Mouse (Mus musculus): ENCODE measurements at regions not wholly inside any gene's neighbourhood (a gene's known extent, or its start where the extent isn't known, plus 50 kb on each side); places are given as distances from the start of the nearest gene placed in this dataset.

DNA sequence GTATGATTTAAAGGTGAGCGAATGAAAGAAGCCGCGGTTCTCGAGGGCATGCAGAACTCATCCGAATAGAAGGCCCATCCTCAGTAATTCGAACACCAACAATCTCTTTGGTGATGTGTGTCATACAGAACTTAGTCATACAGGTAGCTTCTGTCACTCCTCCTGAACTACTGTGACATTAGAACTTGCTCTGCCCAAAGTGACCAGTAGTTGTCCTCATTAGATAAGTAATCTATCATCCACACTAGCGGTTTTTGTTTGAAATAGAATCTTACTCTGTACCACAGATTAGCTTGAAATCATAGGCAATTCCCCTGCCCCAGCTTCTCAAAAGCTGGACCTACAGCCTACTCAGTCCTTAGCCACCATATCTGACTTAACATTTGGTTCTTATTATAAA is 149.8 kb upstream of the Crim1 start:
- WGBS = 87% methylated on average over 7 of the region's 7 CpGs
- DNase-seq = no peak

DNA sequence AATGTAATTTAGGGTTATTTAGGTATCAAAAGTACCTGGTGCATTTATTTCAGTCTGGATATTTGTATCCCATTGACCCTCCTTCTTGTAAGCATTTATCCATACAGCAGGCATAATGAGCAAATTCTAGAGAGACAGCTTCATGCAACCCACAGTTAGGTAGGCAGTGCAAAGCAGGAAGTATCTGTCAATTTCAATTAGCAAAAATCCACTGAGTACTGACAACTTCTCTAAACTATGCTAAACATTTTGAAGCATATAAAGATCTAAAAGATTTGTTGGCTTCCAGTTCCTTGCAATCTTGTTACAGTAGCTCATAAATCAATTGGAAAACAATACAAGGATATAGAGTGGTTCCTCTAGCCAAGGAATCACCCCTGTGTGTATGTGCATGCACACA is 124.2 kb upstream of the Crim1 start:
- no peak overlapping the region for H3K4me3 ChIP-seq (ENCODE audit: insufficient read depth, low read depth, low read length)

More for the DNA sequence above, 149.8 kb upstream of the Crim1 start:
- H3K4me3 ChIP-seq (ENCODE audit: insufficient read depth, low read depth, low read length) = no peak overlapping the region
- H3K27ac ChIP-seq (ENCODE audit: insufficient read depth, low read depth, low read length) = no peak overlapping the region
- TF ChIP-seq CTCF (conservative IDR thresholded peaks at IDR 0.05; ENCODE audit: insufficient read depth, insufficient read length, low read depth, low read length) (no peak), POLR2A (IDR thresholded peaks at IDR 0.05; ENCODE audit: low read depth, low read length) (no peak)
- no peaks in the 10 kb centered on the region for H3K27me3 ChIP-seq (replicated peaks; ENCODE audit: control insufficient read depth, insufficient read depth, low read length)
- H3K36me3 ChIP-seq (ENCODE audit: control insufficient read depth, insufficient read depth, low read length) = no peaks in the 10 kb centered on the region
- no peaks in the 10 kb centered on the region for H3K4me1 ChIP-seq (ENCODE audit: control insufficient read depth, insufficient read depth, low read length)

DNA sequence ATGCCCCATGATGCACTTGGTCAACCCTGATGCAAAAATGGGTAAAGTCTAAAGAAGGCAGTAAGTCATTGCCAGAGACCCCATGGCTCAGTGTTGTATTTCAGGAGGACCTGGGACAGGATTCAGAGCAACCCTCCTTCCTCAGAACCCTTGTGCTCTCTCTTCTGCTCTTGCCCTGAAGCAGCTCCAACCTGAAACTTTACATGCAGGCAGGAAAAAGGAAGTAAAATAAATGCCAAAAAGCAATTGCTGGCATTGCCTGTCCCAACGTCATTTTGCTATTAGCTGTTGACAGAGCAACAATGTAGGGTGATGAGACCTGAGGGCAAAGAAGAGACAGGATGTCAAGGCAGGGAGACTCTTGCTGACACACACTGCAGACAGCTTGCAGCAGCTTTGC is 121.7 kb upstream of the Crim1 start:
- no peak overlapping the region for H3K27ac ChIP-seq (ENCODE audit: insufficient read depth, low read depth, low read length)
- H3K36me3 ChIP-seq (ENCODE audit: control insufficient read depth, insufficient read depth, low read length) = no peaks in the 10 kb centered on the region
- TF ChIP-seq POLR2A (IDR thresholded peaks at IDR 0.05; ENCODE audit: low read depth, low read length) (no peak), CTCF (conservative IDR thresholded peaks at IDR 0.05; ENCODE audit: insufficient read depth, insufficient read length, low read depth, low read length) (no peak)
- no peaks in the 10 kb centered on the region for H3K27me3 ChIP-seq (replicated peaks; ENCODE audit: control insufficient read depth, insufficient read depth, low read length)
- H3K4me1 ChIP-seq (ENCODE audit: control insufficient read depth, insufficient read depth, low read length) = no peaks in the 10 kb centered on the region
- no peak overlapping the region for H3K4me3 ChIP-seq (ENCODE audit: insufficient read depth, low read depth, low read length)
- 26% methylated on average over 1 of the region's 1 CpGs for WGBS
- no peak for DNase-seq

More for the DNA sequence above, 124.2 kb upstream of the Crim1 start:
- no peaks in the 10 kb centered on the region for H3K36me3 ChIP-seq (ENCODE audit: control insufficient read depth, insufficient read depth, low read length)
- no peak overlapping the region for H3K27ac ChIP-seq (ENCODE audit: insufficient read depth, low read depth, low read length)
- DNase-seq = no peak
- H3K27me3 ChIP-seq (replicated peaks; ENCODE audit: control insufficient read depth, insufficient read depth, low read length) = no peaks in the 10 kb centered on the region
- H3K4me1 ChIP-seq (ENCODE audit: control insufficient read depth, insufficient read depth, low read length) = no peaks in the 10 kb centered on the region
- TF ChIP-seq POLR2A (IDR thresholded peaks at IDR 0.05; ENCODE audit: low read depth, low read length) = no peak
- no peak for TF ChIP-seq CTCF (conservative IDR thresholded peaks at IDR 0.05; ENCODE audit: insufficient read depth, insufficient read length, low read depth, low read length)

DNA sequence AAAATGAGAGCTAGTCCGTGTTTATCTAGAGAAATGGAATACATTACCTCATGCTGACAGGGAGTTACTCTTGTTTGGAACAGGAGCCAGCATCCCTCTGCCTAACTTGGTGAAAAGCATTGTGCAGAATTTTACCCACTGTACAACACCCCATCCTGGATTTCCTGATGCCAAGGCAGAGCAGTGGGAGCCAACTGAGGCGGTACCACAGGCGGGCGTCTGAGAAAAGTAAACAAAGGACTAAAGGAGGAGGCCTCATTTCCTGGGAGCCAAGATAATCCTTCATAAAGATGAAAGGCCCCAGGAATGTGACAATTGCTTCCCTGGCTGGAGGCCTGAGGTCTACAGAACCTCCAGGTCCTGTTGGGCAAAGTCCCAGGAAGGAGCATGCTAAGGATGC is 115.6 kb upstream of the Crim1 start:
- 46% methylated on average over 4 of the region's 4 CpGs for WGBS
- TF ChIP-seq POLR2A (IDR thresholded peaks at IDR 0.05; ENCODE audit: low read depth, low read length) = no peak
- no peak for TF ChIP-seq CTCF (conservative IDR thresholded peaks at IDR 0.05; ENCODE audit: insufficient read depth, insufficient read length, low read depth, low read length)
- no peaks in the 10 kb centered on the region for H3K27me3 ChIP-seq (replicated peaks; ENCODE audit: control insufficient read depth, insufficient read depth, low read length)
- no peaks in the 10 kb centered on the region for H3K4me1 ChIP-seq (ENCODE audit: control insufficient read depth, insufficient read depth, low read length)
- no peak overlapping the region for H3K27ac ChIP-seq (ENCODE audit: insufficient read depth, low read depth, low read length)
- no peak for DNase-seq
- H3K4me3 ChIP-seq (ENCODE audit: insufficient read depth, low read depth, low read length) = no peak overlapping the region
- H3K36me3 ChIP-seq (ENCODE audit: control insufficient read depth, insufficient read depth, low read length) = no peaks in the 10 kb centered on the region

DNA sequence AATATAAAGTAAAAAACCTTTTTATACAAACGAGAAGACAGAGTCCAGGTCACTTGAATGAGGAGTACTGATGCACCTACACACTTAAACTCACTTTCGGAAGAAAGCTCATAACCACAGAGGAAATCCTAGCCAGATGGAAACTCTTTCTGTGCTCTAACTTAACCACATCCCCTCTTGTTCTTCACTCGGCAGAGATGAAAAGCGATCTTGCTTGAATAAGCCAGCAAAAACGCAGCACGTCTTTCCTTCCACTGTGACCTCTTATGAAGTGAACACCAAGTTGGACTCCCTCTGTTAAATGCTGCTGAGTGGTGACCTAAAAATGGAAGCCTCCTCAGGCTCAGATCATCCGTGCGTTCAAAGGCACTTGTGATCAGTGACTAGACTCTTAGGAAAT is 113.1 kb upstream of the Crim1 start:
- Histone ChIP-seq H3K4me1 (ENCODE audit: control insufficient read depth, insufficient read depth, low read length) (no peaks in the 10 kb centered on the region), H3K36me3 (ENCODE audit: control insufficient read depth, insufficient read depth, low read length) (no peaks in the 10 kb centered on the region), H3K27me3 (replicated peaks; ENCODE audit: control insufficient read depth, insufficient read depth, low read length) (no peaks in the 10 kb centered on the region), H3K27ac (ENCODE audit: insufficient read depth, low read depth, low read length) (no peak overlapping the region), H3K4me3 (ENCODE audit: insufficient read depth, low read depth, low read length) (no peak overlapping the region)
- no peak for DNase-seq
- TF ChIP-seq POLR2A (IDR thresholded peaks at IDR 0.05; ENCODE audit: low read depth, low read length) (no peak), CTCF (conservative IDR thresholded peaks at IDR 0.05; ENCODE audit: insufficient read depth, insufficient read length, low read depth, low read length) (no peak)
- 59% methylated on average over 8 of the region's 8 CpGs for WGBS

DNA sequence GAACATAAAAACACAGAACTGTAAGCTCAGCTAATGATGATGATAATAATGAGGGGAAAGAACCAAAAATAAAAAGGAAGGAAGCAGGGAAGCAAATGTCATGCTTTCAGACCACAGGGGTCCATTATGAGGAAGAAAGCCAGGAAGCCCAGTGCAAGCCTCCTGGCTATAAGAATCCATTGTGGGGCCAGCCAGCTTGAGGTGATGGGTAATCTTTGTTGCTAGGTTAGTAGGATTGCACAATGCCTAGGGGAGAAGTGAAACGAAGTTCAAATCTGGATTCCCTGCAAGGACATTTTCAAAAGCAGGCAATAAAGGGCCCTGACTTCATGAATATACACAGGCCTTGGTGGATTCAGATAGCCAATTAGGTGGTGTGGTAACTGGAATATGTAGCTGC is 102.3 kb upstream of the Crim1 start:
- 46% methylated on average over 1 of the region's 1 CpGs for WGBS
- Histone ChIP-seq H3K36me3 (ENCODE audit: control insufficient read depth, insufficient read depth, low read length) (no peaks in the 10 kb centered on the region), H3K27ac (ENCODE audit: insufficient read depth, low read depth, low read length) (no peak overlapping the region), H3K27me3 (replicated peaks; ENCODE audit: control insufficient read depth, insufficient read depth, low read length) (no peaks in the 10 kb centered on the region), H3K4me1 (ENCODE audit: control insufficient read depth, insufficient read depth, low read length) (no peaks in the 10 kb centered on the region), H3K4me3 (ENCODE audit: insufficient read depth, low read depth, low read length) (no peak overlapping the region)
- TF ChIP-seq POLR2A (IDR thresholded peaks at IDR 0.05; ENCODE audit: low read depth, low read length) = no peak
- TF ChIP-seq CTCF (conservative IDR thresholded peaks at IDR 0.05; ENCODE audit: insufficient read depth, insufficient read length, low read depth, low read length) = no peak
- no peak for DNase-seq

DNA sequence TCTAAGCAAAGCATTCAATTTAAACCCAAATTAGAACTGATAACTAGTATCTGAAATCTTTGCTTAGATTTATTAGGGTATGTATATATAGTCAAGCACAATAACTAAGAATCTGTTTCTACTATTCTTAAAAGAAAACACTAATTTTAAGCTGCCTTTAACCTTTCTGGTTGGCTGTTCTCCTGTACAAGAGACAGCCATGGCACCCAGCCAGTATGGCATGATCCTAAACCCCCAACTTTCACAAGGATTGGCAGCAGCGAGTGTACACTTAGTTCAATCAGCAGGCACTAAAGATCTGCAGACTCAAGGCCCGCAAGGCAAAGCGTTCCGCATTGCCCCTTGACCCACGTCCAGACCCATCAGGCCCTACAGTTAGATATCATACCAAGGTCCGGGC is 91.3 kb upstream of the Crim1 start:
- Histone ChIP-seq H3K27ac (ENCODE audit: insufficient read depth, low read depth, low read length) (no peak overlapping the region), H3K4me1 (ENCODE audit: control insufficient read depth, insufficient read depth, low read length) (no peaks in the 10 kb centered on the region), H3K36me3 (ENCODE audit: control insufficient read depth, insufficient read depth, low read length) (no peaks in the 10 kb centered on the region), H3K4me3 (ENCODE audit: insufficient read depth, low read depth, low read length) (no peak overlapping the region), H3K27me3 (replicated peaks; ENCODE audit: control insufficient read depth, insufficient read depth, low read length) (no peaks in the 10 kb centered on the region)
- DNase-seq = peak; percentile 3
- no peak for TF ChIP-seq CTCF (conservative IDR thresholded peaks at IDR 0.05; ENCODE audit: insufficient read depth, insufficient read length, low read depth, low read length)
- no peak for TF ChIP-seq POLR2A (IDR thresholded peaks at IDR 0.05; ENCODE audit: low read depth, low read length)
- WGBS = 85% methylated on average over 6 of the region's 6 CpGs
